Mouse (Mus musculus) cerebral cortex, adult 2 months (tissue): ENCODE results near the gene Des.

Source experiments
- WGBS: fragments of 180-500 bp; shearing (Covaris S2); methylation state at CpG from one replicate; pipeline ENCODE4 v1.1.7; 2018; 5-methylcytosine and 5-hydroxymethylcytosine counted together

Gene Des

DNA sequence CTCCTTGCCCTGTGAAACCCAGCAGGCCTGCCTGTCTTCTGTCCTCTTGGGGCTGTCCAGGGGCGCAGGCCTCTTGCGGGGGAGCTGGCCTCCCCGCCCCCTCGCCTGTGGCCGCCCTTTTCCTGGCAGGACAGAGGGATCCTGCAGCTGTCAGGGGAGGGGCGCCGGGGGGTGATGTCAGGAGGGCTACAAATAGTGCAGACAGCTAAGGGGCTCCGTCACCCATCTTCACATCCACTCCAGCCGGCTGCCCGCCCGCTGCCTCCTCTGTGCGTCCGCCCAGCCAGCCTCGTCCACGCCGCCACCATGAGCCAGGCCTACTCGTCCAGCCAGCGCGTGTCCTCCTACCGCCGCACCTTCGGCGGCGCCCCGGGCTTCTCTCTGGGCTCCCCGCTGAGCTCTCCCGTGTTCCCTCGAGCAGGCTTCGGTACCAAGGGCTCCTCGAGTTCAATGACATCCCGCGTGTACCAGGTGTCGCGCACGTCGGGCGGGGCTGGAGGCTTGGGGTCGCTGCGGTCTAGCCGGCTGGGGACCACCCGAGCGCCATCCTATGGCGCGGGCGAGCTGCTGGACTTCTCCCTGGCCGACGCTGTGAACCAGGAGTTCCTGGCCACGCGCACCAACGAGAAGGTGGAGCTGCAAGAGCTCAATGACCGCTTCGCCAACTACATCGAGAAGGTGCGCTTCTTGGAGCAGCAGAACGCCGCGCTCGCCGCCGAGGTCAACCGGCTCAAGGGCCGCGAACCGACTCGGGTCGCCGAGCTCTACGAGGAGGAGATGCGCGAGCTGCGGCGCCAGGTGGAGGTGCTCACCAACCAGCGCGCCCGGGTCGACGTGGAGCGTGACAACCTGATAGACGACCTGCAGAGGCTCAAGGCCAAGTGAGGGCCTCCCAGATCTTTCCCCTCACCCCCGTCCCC is at the start of gene Des:
Gene Des (plus strand): TSS at position 218 of the 920 bp plus-strand sequence.
- WGBS: 19% methylated on average over 80 of the region's 80 CpGs

DNA sequence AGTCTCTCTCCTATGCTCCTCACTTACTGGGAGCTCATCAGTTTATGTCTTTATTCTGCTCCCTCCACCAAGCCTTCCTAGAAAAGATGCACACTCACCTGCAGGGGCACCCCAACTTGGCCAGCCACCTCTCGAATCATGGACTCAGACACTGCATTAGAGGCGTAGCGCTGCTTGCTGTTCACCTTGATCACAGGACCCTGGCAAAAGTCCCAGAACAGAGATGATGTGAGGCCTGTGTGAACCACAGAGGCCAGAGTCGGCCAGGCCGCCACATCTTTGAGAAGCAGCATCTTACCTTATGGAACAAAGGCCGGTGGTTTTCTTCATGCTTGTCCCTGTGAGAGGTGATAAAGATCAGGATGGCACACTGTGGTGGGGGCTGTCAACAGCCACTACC is 48.4 kb upstream of the Des start:
- WGBS: 94% methylated on average over 6 of the region's 6 CpGs

- WGBS: 91% methylated on average over 6 of the region's 6 CpGs
These were observed 45.1 kb upstream of the Des start for GRCm38 (mm10) chr1:75315011-75315410.

DNA sequence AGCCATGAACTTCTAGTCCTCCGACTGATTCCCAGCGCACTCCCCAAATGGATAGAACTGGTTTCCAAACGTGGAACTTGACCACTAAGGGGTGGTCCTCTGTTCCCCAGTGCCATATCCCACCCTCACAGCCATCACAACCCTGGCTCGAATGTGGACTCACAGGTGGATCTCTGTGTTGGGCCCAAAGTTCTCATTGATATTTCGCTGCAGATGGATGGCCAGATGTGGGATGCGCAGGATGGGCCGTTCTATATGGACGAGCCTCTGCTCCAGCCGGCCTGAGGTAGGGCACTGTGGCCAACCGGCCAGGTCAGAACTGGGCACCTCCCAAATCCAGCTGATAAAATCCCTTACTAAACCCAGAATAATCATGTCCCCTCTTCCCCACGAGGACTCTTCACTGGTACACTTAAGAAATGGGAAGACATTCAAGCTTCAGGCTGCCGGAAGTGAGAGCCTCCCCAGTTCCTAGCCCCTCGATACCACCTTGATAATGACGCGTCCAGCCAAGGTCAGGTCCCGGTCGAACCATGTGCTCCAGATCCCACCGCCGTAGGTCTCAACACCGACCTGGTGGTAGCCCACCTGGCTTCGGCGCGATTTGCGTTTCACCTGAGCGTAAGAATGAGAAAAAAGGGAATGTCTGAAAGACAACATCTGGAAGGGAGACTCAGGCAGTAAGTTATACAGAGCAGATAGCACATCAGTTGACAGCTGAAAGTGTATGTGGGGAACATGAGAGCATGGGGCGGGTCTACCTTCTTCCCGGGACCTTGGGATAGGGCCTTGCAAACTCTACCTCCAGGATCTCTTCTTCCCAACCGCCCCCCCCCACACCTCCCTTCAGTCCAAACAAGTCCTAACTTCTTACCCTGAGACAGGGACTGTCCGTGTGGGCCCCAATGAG is 44.4 kb upstream of the Des start:
- WGBS: 89% methylated on average over 29 of the region's 29 CpGs

DNA sequence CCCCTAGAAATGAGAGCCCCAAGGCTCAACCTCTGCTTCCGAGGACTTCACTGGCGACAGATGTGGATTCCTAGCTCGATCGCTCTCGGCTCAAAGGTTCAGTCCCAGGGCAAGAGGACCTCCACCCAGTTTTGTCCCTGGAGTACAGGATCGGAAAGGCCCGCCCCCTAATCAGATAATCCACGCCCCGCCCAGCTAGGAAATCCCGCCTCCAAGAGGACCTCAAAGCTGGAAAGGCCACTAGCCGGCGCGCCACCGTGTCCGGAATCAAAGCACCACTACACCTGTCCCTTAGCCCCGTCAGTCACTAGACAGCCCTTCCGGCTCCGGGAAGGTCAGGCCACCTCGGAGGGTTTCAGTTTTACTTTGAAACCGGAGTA is 43.3 kb upstream of the Des start:
- under 1% methylated on average over 20 of the region's 20 CpGs for WGBS

GRCm38 (mm10) chr1:75317241-75318201 is 42.6 kb upstream of the Des start, which contains the start of gene Dnpep:
Gene Dnpep, minus strand, starts transcription at chr1:75317990.
- WGBS: under 1% methylated on average over 90 of the region's 92 CpGs

GRCm38 (mm10) chr1:75318301-75318700 is 41.8 kb upstream of the Des start:
- WGBS: 67% methylated on average over 3 of the region's 3 CpGs

- WGBS: 91% methylated on average over 4 of the region's 4 CpGs
These were observed 41.4 kb upstream of the Des start for GRCm38 (mm10) chr1:75318736-75319135.

GRCm38 (mm10) chr1:75319166-75319565 is 41.0 kb upstream of the Des start:
- 75% methylated on average over 10 of the region's 10 CpGs for WGBS

DNA sequence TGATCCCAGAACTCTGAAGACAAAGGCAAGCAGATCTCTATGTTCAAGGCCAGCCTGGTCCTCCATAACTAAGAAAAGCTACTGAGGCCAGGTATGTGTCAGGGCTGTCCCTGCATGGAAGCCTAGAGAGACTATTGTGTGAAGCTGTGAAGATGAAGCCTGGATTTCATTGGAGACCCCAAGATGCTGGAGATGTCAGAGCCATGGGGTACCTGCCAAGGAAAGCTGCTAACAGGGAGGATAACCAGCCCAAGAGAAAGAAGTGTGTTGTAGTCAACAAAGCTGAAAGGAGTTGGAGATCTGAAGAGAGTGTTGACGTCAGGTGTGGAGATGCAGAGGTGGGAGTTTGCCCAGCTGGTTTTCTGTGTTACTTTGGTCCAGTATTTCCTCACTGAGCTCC is 28.9 kb upstream of the Des start:
- 74% methylated on average over 1 of the region's 1 CpGs for WGBS

- 80% methylated on average over 3 of the region's 3 CpGs for WGBS
These were observed 23.7 kb upstream of the Des start for GRCm38 (mm10) chr1:75336461-75336860.

GRCm38 (mm10) chr1:75337097-75337496 is 23.0 kb upstream of the Des start:
- WGBS: 83% methylated on average over 9 of the region's 9 CpGs

DNA sequence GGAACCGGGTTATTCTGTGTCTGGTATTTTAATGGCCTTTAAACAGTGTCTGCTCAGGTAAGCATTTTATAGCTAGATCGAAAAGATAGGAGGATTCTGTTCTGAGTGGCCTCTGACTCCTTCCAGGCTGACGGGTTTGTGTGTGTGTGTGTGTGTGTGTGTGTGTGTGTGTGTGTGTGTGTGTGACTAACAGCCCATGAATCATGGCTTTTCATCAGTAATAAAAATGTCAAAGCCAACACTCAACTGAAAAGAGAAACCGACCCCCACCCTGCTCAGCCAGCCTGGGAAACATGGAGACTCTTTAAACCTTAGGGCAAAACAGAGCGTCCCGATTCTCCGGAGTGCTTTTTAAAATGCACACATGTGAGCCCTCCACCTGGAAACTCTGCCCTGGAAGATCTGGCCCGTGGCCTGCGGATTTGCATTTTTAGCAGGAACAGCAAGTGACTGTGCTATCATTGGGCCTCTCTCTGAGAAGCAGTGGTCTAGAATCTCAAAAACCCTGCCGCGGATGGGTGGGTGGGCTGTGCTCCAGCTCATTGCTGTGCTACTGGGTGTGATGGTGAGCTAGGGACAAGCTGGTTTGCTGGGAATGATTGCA is 21.9 kb upstream of the Des start:
- WGBS: 31% methylated on average over 11 of the region's 11 CpGs

- WGBS: 30% methylated on average over 9 of the region's 9 CpGs
These were observed 20.8 kb upstream of the Des start for GRCm38 (mm10) chr1:75339337-75339736.

- 81% methylated on average over 2 of the region's 2 CpGs for WGBS
These were observed 19.6 kb upstream of the Des start for GRCm38 (mm10) chr1:75340519-75340918.

DNA sequence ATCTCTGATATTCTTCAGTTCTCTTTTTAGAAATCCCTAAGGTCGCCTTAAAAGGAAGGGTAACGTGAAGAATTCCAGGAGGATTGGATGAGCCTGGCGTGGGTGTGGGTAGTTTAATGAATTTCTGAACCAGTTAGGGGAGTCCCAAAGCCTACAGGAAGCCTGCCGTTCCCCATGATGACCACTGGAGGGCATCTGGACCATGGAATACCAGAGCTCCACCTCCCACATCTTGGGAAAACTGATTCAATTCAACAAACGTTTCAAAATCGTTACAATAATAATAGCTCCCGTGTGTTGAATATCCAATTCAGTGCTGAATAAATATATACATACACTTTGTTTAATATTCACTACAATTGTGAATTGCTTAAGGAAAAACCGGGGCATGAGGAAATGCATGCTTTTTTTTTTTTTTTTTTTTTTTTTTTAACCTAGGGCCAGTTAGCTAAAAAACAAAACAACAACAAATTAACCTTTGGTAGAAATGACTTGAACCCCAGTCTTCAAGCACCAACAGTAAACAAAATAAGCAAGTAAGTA is 17.2 kb upstream of the Des start:
- under 1% methylated on average over 8 of the region's 8 CpGs for WGBS

GRCm38 (mm10) chr1:75344291-75345035 is 15.7 kb upstream of the Des start:
- WGBS: 36% methylated on average over 15 of the region's 15 CpGs

DNA sequence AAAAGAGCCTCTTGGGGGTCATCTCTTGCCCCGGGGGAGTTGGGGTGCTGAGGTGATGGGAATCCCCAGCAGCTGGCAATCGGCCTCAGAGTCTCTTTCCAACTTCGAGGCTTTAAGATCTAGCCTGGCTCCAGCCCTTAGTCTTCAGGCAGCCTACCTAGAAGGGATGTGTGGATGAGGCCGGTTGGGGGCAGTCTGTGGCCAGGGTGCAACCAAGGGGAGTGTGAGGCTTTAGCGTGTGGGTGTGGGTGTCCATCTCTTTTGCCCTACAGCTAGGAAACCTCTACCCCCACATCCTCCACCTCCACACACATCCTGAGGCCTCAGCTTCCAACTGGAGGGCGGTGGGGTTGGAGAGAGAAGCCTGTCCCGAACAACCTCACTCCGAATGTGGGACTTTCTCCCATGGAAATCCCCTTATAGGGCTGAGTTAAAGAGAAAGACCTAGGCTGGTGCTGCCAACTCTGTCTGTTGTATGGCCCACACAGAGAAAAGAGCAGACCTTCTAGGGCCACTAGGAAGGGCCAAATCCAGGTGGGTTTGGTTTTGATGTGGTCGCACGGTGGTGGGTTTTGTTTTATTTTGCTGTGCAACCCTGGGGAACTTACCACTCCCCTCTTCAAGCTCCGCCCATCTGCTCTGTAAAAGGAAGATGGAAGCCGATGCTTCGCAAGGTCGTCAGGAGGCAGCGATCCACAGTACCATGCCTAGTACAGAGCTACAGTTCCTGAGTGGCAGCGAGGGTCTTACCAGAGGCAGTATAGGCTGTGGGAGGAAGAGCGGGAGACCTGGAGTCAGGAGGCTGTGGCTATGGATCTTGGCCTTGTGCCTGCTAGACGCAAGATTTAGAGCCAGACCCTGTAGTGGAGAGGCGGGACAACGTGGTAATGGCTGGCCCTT is 14.8 kb upstream of the Des start:
- WGBS: 62% methylated on average over 20 of the region's 20 CpGs

DNA sequence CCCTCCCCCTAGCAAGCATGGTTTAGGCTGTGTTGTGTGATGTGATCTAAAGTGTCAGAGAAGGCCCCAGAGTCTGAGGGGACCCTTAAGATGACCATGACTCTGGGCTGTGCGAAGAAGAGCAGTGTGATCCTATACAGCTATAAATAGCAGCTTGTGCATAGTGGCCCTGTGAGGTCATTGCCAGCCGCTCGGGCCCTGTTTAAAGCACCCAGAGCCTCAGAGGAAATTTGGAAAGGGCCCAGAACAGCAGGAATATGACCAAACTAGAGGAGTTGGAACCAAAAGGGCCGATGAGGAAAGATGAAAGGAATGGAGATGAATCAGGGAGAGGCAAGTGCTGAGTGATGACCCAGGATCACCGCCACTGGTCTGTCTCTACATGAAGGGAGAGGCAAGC is 12.8 kb upstream of the Des start:
- WGBS: 75% methylated on average over 5 of the region's 5 CpGs
